Mouse (Mus musculus) small intestine, adult 2 months (tissue): ENCODE measurements around the gene Olfr820. TPM values are rescaled to one million over a fixed set of nuclear protein-coding genes. Genes with fewer than 3 reads are reported as not detected.

Experiments
- H3K27ac ChIP-seq: fragments of 200-500 bp; 2 replicates; pipeline ENCODE4 v1.5.1; 2012; ENCODE audit warnings: low read depth, low read length, control low read depth, inconsistent platforms; ENCODE audit not compliant: insufficient read depth
- H3K27me3 ChIP-seq: fragments of 200-500 bp; 2 replicates; pipeline ENCODE4 v1.6.1; 2012; ENCODE audit warnings: mild to moderate bottlenecking, moderate library complexity, low read length, inconsistent platforms; ENCODE audit not compliant: control insufficient read depth, insufficient read depth
- H3K36me3 ChIP-seq: fragments of 200-500 bp; 2 replicates; pipeline ENCODE4 v1.6.1; 2012; ENCODE audit warnings: mild to moderate bottlenecking, low read length, control low read depth, inconsistent platforms; ENCODE audit not compliant: control insufficient read depth, insufficient read depth
- H3K4me1 ChIP-seq: fragments of 200-500 bp; 2 replicates; pipeline ENCODE4 v1.6.1; 2012; ENCODE audit warnings: low read length, inconsistent platforms, mixed read lengths; ENCODE audit not compliant: control insufficient read depth, insufficient read depth, insufficient read length
- H3K4me3 ChIP-seq: fragments of 200-500 bp; 2 replicates; pipeline ENCODE4 v1.5.1; 2012; ENCODE audit warnings: low read depth, mild to moderate bottlenecking, control low read depth, inconsistent platforms, low read length, moderate library complexity
- CTCF ChIP-seq: fragments of 200-500 bp; IDR thresholded peaks from 2 replicates; pipeline ENCODE4 v1.5.1; 2012; ENCODE audit warnings: low read depth, mild to moderate bottlenecking, control low read depth, inconsistent platforms, low read length, moderate library complexity, mixed read lengths; ENCODE audit not compliant: insufficient replicate concordance, insufficient read length; ENCODE audit errors: extremely low read depth
- POLR2A ChIP-seq: fragments of 200-500 bp; IDR thresholded peaks from 2 replicates; pipeline ENCODE4 v1.6.1; 2012; ENCODE audit warnings: low read depth, mild to moderate bottlenecking, control low read depth, inconsistent platforms, low read length, moderate library complexity
- WGBS: fragments of 180-500 bp; shearing (Covaris S2); methylation state at CpG from one replicate; pipeline ENCODE4 v1.1.7; 2018; 5-methylcytosine and 5-hydroxymethylcytosine counted together
- polyA plus RNA-seq: library from polyadenylated mRNA; depleted of rRNA; stranded (reverse); fragments of >200 nt; gene quantifications from 2 replicates; pipeline ENCODE4 v1.2.3, GENCODE M21; 2012; rRNA removed

Olfr820 gene
- polyA plus RNA-seq, 1 experiment = not detected

DNA sequence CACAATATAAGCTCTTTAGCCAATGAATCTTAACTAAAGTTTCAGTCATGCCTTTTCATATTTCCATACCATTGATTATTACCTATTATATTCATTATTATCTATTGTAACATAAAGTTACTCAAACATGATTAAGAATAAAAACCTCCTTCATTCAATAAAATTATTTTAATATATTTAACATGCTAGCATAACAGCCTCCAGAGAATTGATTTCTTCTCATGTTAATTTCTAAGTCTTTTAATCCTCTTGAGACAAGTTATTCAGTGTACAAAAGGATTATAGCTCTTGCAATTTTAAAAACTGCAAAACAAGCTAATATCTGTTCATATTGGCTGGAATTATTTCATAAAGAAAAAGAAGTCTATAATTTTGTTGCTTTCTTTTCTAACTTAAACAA is 17.6 kb downstream of the Olfr820 start, which contains the start of gene Olfr821:
Gene Olfr821 (plus strand): TSS at position 301 of the 400 bp plus-strand sequence.
- Histone ChIP-seq H3K27me3 (no peaks in the 10 kb centered on the region), H3K4me1 (no peaks in the 10 kb centered on the region), H3K36me3 (no peaks in the 10 kb centered on the region), H3K4me3 (no peak within 1 kb of the TSS), H3K27ac (no peak within 1 kb of the TSS)
- no peak for TF ChIP-seq CTCF
- TF ChIP-seq POLR2A = no peak

DNA sequence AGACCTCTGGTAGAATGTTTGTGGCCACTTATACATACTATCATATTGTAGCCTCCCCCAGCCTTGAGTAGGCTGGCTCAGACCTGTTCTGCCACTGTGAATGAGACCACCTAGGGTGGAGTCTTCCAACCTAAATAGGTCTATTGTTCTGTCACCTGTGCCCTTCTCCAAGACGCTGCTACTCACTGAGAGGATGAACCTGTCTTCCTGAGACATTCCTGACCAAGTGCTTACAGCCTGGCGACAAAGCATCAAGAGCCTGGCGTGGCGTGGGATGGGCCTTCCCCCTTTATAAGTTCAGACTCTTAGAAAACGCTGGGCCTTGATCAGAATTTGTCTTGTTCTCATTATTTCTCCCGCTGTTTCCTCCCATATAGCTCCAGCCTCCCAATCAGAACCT is 24.7 kb downstream of the Olfr820 start:
- H3K27ac ChIP-seq = no peak overlapping the region
- H3K36me3 ChIP-seq = no peaks in the 10 kb centered on the region
- H3K4me3 ChIP-seq = no peak overlapping the region
- TF ChIP-seq POLR2A (no peak), CTCF (no peak)
- H3K27me3 ChIP-seq = no peaks in the 10 kb centered on the region
- no peaks in the 10 kb centered on the region for H3K4me1 ChIP-seq
- 53% methylated on average over 6 of the region's 6 CpGs for WGBS

Other genes with a start within 250 kb of the Olfr820 start
- gene Olfr808, start 247.1 kb upstream of the Olfr820 start, polyA plus RNA-seq = not detected in 2 replicates
- gene Olfr809, start 238.0 kb upstream of the Olfr820 start, polyA plus RNA-seq = not detected in 2 replicates
- not detected in 2 replicates for gene Olfr810, start 217.7 kb upstream of the Olfr820 start, polyA plus RNA-seq
- gene Olfr811, start 208.2 kb upstream of the Olfr820 start, polyA plus RNA-seq = not detected in 2 replicates
- gene Olfr812, start 166.5 kb upstream of the Olfr820 start, polyA plus RNA-seq = not detected in 2 replicates
- gene Olfr813, start 157.3 kb upstream of the Olfr820 start, polyA plus RNA-seq = not detected in 2 replicates
- gene Olfr814, start 132.8 kb upstream of the Olfr820 start, polyA plus RNA-seq = not detected in 2 replicates
- not detected in 2 replicates for gene Olfr815, start 106.8 kb upstream of the Olfr820 start, polyA plus RNA-seq
- not detected in 2 replicates for gene Olfr816, start 97.0 kb upstream of the Olfr820 start, polyA plus RNA-seq
- gene Olfr818, start 63.5 kb upstream of the Olfr820 start, polyA plus RNA-seq = not detected in 2 replicates
- gene Olfr819, start 45.4 kb upstream of the Olfr820 start, polyA plus RNA-seq = not detected in 2 replicates
- not detected in 2 replicates for gene Olfr247, start 36.5 kb upstream of the Olfr820 start, polyA plus RNA-seq
- gene Gm10310, start 27.6 kb upstream of the Olfr820 start, polyA plus RNA-seq = not detected in 2 replicates
- gene Olfr821, start 17.7 kb downstream of the Olfr820 start, polyA plus RNA-seq = not detected in 2 replicates
- not detected in 2 replicates for gene Olfr822, start 58.6 kb downstream of the Olfr820 start, polyA plus RNA-seq
- gene Olfr823, start 102.8 kb downstream of the Olfr820 start, polyA plus RNA-seq = not detected in 2 replicates
- gene Olfr824, start 117.4 kb downstream of the Olfr820 start, polyA plus RNA-seq = not detected in 2 replicates
- gene Olfr825, start 154.1 kb downstream of the Olfr820 start, polyA plus RNA-seq = not detected in 2 replicates
- gene Olfr826, start 171.6 kb downstream of the Olfr820 start, polyA plus RNA-seq = not detected in 2 replicates
- gene Olfr827, start 201.8 kb downstream of the Olfr820 start, polyA plus RNA-seq = not detected in 2 replicates